Mouse (Mus musculus) small intestine, adult 2 months (tissue): ENCODE results near the gene Rab4a. TPM values are rescaled to one million over a fixed set of nuclear protein-coding genes. Genes with fewer than 3 reads are reported as not detected.
A peak's percentile ranks its signal among the peaks of the same experiment; 100 is the strongest.
"Not testable (repeated sequence)": the region's sequence is repeated elsewhere in the genome, so short reads cannot be mapped to it uniquely, and the experiment has no call there.

Experiments
- H3K27ac ChIP-seq: fragments of 200-500 bp; 2 replicates; pipeline ENCODE4 v1.5.1; 2012; ENCODE audit warnings: low read depth, low read length, control low read depth, inconsistent platforms; ENCODE audit not compliant: insufficient read depth
- H3K27me3 ChIP-seq: fragments of 200-500 bp; 2 replicates; pipeline ENCODE4 v1.6.1; 2012; ENCODE audit warnings: mild to moderate bottlenecking, moderate library complexity, low read length, inconsistent platforms; ENCODE audit not compliant: control insufficient read depth, insufficient read depth
- H3K36me3 ChIP-seq: fragments of 200-500 bp; 2 replicates; pipeline ENCODE4 v1.6.1; 2012; ENCODE audit warnings: mild to moderate bottlenecking, low read length, control low read depth, inconsistent platforms; ENCODE audit not compliant: control insufficient read depth, insufficient read depth
- H3K4me1 ChIP-seq: fragments of 200-500 bp; 2 replicates; pipeline ENCODE4 v1.6.1; 2012; ENCODE audit warnings: low read length, inconsistent platforms, mixed read lengths; ENCODE audit not compliant: control insufficient read depth, insufficient read depth, insufficient read length
- H3K4me3 ChIP-seq: fragments of 200-500 bp; 2 replicates; pipeline ENCODE4 v1.5.1; 2012; ENCODE audit warnings: low read depth, mild to moderate bottlenecking, control low read depth, inconsistent platforms, low read length, moderate library complexity
- CTCF ChIP-seq: fragments of 200-500 bp; IDR thresholded peaks from 2 replicates; pipeline ENCODE4 v1.5.1; 2012; ENCODE audit warnings: low read depth, mild to moderate bottlenecking, control low read depth, inconsistent platforms, low read length, moderate library complexity, mixed read lengths; ENCODE audit not compliant: insufficient replicate concordance, insufficient read length; ENCODE audit errors: extremely low read depth
- POLR2A ChIP-seq: fragments of 200-500 bp; IDR thresholded peaks from 2 replicates; pipeline ENCODE4 v1.6.1; 2012; ENCODE audit warnings: low read depth, mild to moderate bottlenecking, control low read depth, inconsistent platforms, low read length, moderate library complexity
- WGBS: fragments of 180-500 bp; shearing (Covaris S2); methylation state at CpG from one replicate; pipeline ENCODE4 v1.1.7; 2018; 5-methylcytosine and 5-hydroxymethylcytosine counted together
- polyA plus RNA-seq: library from polyadenylated mRNA; depleted of rRNA; stranded (reverse); fragments of >200 nt; gene quantifications from 2 replicates; pipeline ENCODE4 v1.2.3, GENCODE M21; 2012

Rab4a gene
- polyA plus RNA-seq, 1 experiment, result 59.8 TPM

DNA sequence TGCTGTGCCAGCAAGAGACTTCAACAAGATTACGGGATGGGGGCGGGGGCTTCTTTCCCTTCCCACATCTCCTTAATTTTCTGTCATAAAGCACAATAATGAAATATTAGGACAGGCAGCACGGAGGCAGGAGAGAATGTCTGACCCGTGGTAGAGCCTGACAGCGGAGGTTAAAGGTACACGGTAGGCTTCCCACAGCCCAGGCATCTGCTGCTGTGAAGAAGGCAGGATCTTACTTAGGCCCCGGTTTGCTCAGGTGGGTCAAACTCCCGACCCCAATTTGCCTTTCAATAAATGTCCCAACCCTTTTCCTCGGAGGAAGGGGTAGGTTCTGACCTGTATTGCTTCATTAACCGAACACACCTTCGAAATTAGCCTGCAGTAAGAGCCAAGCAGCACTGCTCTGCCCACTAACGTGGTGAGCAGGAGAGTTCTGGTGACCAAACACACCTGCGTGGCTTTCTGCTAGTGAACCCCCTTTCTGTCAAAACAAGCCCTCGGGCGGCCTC, 522 bp upstream of the Rab4a start:
- peak overlapping the region; percentile 92 for H3K27ac ChIP-seq
- TF ChIP-seq POLR2A, result no peak; the same call in 1 of the 2 replicates
- TF ChIP-seq CTCF, result no peak

DNA sequence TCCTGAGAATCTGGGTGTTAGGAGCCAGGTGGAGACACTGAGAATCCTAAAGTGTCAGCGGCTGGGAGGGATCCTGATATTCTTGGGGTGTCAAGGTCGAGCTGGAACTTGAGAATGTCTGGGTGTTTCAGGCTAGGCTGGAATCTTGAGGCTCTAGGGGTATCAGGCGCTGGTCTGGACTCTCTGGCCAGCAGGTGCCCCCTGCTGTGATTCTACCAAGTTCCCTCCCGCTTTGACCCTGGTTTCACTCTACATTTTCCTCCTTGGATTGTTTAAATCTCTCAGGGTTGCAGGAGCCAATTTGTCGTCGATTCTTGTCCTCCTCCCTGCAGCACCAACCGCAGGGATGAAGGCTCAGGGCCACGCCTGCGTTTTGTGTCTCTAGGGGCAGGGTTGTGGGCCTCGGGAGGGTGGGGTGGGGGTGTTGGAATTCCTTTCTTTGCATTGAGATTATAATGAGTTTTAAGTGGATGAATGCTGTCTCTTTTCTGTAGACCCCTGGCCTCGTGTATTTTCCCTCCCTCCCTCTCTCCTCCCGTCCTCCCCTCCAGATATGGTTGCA, 670 bp downstream of the Rab4a start:
- WGBS, result 1% methylated on average over 12 of the region's 12 CpGs
- TF ChIP-seq CTCF (no peak), POLR2A (no peak)
- peaks cover 19% of the 10 kb centered on the region for H3K4me1 ChIP-seq
- H3K4me3 ChIP-seq, result peak overlapping the region; percentile 87
- H3K36me3 ChIP-seq, result peaks cover 5% of the 10 kb centered on the region; the same call in 1 of the 2 replicates
- no peaks in the 10 kb centered on the region for H3K27me3 ChIP-seq
- H3K27ac ChIP-seq, result peak overlapping the region; percentile 83

More for the DNA sequence above, 522 bp upstream of the Rab4a start:
- H3K27me3 ChIP-seq, result no peaks in the 10 kb centered on the region
- WGBS, result 20% methylated on average over 15 of the region's 15 CpGs
- peaks cover 5% of the 10 kb centered on the region; the same call in 1 of the 2 replicates for H3K36me3 ChIP-seq
- H3K4me1 ChIP-seq, result peaks cover 17% of the 10 kb centered on the region
- peak overlapping the region; percentile 87 for H3K4me3 ChIP-seq

DNA sequence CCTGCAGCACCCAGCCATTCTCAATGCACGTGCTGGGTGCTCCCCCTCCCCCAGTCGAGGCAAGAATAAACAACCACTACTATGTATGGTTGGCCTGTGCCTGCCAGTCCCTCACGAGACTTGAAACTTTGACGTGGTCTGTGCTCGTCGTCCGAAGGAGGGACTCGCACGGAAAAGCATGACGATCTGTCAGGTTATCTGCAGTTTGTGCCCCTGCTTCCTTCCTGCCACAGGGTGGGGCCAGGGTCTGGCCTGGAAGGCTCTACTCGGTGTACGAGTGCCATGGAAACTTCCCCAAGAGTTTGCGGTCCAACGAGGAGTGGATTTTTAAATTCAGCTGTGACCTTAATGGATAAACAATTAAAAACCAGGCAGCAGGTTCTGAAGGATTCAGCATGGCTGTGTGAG, 1.2 kb downstream of the Rab4a start:
- WGBS, result 1% methylated on average over 14 of the region's 14 CpGs
- peak overlapping the region; percentile 87 for H3K4me3 ChIP-seq
- H3K4me1 ChIP-seq, result peaks cover 19% of the 10 kb centered on the region
- H3K36me3 ChIP-seq, result peaks cover 5% of the 10 kb centered on the region; the same call in 1 of the 2 replicates
- H3K27ac ChIP-seq, result peak overlapping the region; percentile 74
- TF ChIP-seq CTCF (no peak), POLR2A (no peak)
- H3K27me3 ChIP-seq, result no peaks in the 10 kb centered on the region

DNA sequence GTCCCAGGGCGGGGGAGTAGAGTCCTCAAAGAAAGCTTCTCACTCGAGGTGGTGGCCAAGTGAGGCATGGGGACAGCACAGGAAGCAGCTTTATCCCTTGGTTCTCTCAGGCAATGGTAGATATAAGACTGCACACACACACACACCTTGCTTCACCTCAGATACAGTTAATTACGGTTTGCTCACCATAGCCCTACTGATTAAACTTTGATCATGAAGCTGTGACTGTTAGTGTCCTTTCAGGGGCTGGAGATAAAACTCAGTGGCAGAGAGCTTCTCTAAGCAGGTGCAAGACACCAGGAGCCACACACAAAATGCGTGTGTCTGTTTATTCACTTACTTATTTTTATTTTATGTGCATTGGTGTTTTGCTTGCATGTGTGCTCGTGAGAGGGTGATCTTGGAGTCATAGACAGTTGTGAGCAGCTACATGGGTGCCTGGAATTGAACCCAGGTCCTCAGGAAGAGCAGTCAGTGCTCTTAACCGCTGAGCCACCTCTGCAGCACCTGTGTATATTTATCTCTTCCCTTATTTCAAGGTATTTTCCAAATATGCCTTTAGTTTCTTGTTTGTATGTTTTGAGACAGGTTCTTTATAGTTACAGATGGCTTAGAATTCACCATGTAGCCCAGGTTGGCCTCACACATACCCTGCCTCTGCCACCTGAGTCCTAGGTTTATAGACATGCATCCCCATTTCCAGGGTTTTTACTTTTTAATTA, 2.2 kb downstream of the Rab4a start:
- Histone ChIP-seq H3K4me1 (peaks cover 23% of the 10 kb centered on the region), H3K36me3 (peaks cover 5% of the 10 kb centered on the region; the same call in 1 of the 2 replicates), H3K4me3 (peak overlapping the region; percentile 87), H3K27ac (peak overlapping the region; percentile 74), H3K27me3 (no peaks in the 10 kb centered on the region)
- no peak for TF ChIP-seq CTCF
- TF ChIP-seq POLR2A, result no peak
- 39% methylated on average over 6 of the region's 6 CpGs for WGBS

DNA sequence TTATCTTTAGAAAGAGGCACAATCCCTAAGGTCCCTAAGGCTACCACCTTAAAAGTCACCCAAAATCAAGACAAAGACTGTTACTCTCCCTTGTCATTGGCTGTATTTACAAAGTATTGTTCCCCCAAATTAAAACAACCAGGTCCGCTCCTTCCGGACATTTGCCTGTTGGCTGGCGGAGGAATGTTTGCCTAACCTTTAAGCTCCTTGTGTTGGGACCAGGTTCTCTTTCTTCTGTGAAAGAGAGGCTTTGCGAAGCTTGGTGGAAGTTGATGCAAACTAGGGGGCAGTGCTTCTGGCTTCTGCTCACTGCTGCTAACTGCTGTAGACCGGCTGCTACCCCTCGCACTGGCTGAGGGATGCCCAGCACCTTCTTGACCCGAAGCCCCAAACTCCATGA, 2.9 kb downstream of the Rab4a start:
- no peak overlapping the region for H3K27ac ChIP-seq

DNA sequence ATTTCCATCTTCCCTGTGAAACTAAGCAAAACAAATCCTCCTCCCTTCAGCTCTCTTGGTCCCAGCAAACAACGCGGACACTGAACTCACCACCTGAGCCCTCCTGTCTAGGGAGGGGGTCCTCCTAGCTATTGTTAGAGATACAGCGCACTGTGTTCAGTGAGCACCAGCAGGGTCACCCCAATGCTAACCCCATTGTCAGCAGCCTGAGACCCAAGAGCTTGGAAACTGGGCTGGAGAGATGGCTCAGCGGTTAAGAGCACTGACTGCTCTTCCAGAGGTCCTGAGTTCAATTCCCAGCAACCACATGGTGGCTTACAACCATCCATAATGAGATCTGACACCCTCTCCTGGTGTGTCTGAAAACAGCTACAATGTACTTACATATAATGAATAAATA, 3.6 kb downstream of the Rab4a start:
- H3K4me1 ChIP-seq, result peaks cover 28% of the 10 kb centered on the region
- 88% methylated on average over 4 of the region's 4 CpGs for WGBS
- not testable (repeated sequence) for H3K4me3 ChIP-seq, H3K36me3 ChIP-seq, H3K27ac ChIP-seq, H3K27me3 ChIP-seq

More for the DNA sequence above, 2.9 kb downstream of the Rab4a start:
- Histone ChIP-seq H3K4me1 (peaks cover 29% of the 10 kb centered on the region), H3K36me3 (peaks cover 5% of the 10 kb centered on the region; the same call in 1 of the 2 replicates), H3K4me3 (no peak overlapping the region), H3K27me3 (no peaks in the 10 kb centered on the region)
- TF ChIP-seq POLR2A (no peak), CTCF (no peak)
- 74% methylated on average over 7 of the region's 7 CpGs for WGBS

DNA sequence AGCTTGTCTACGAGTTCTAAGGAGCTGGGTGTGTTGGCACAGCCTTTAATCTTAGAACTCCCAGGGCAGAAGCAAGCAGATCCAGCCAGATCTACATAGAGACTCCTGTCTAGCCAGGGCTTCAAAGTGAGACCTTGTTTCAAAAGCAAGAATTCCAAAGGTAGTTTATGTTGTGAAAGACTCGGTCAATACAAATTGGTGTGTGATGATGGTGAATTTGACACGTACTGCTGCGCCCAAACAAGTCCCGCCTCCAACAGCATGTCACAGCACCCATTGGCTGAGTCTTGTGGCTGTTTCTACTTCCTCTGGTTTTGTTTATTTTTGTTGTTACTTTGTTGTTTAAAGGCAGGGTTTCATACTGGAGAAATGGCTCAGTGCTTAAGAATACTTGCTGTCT, 6.4 kb downstream of the Rab4a start:
- no peaks in the 10 kb centered on the region for H3K27me3 ChIP-seq
- WGBS, result 75% methylated on average over 5 of the region's 5 CpGs
- H3K36me3 ChIP-seq, result peaks cover 12% of the 10 kb centered on the region
- H3K4me1 ChIP-seq, result peaks cover 42% of the 10 kb centered on the region
- H3K27ac ChIP-seq, result peak overlapping the region; percentile 24; the same call in 1 of the 2 replicates
- TF ChIP-seq POLR2A (no peak), CTCF (no peak)
- H3K4me3 ChIP-seq, result no peak overlapping the region
